Comparison of ENCODE assay signal across 9 mouse cellular contexts in the genomic region with DNA sequence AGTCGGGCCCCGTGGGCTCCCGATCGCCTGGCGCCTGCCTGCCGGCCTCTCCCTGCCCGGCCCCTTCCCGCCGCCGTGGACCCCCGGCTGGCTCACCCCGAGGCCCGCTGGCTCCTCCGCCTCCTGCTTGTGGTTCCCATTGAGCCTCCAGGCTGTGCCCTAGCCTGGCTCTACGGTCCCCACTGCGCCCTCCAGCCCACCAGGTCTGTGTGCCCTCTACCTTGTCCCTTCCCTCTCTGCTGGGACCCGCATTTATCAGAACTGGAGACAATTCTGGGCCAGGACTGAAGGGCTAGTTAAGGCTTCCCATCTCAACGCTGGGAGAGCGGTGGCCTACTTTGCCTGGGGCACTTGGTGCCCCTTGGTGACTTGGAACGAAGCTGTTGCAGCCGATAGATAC. TPM values are rescaled to one million over a fixed set of nuclear protein-coding genes. Genes with fewer than 3 reads are reported as not detected.
DNase-seq lines count a peak whose midpoint lies in the region; ATAC-seq and TF ChIP-seq lines count a peak whose summit lies in the region.
"Had no signal": no experiment of that assay in that cellular context is flagged by ENCODE, and none has a peak within 500 bp of the region (broad histone marks: within the 10 kb centered on the region; RNA-seq: fewer than 3 reads in every experiment).

No protein-coding gene starts in this region.

- H3K4me1 ChIP-seq in lung, embryonic 14.5 days (ENCODE audit: insufficient read depth): no peaks in the 10 kb centered on the region; the same call in 1 of the 2 replicates
- no peaks in the 10 kb centered on the region; the same call in 1 of the 2 replicates for H3K4me1 ChIP-seq in forebrain, embryonic 14.5 days (ENCODE audit: control insufficient read depth, insufficient read depth, low read length)
- 0 out of 2 replicates have a peak, but pooled peaks cover 5% of the 10 kb centered on the region for H3K4me1 ChIP-seq in liver, embryonic 12.5 days
- peaks cover 14% of the 10 kb centered on the region for H3K4me1 ChIP-seq in stomach, embryonic 14.5 days (ENCODE audit: control insufficient read depth, insufficient read depth, low read length)

- H3K27ac ChIP-seq in lung, embryonic 14.5 days (ENCODE audit: low read depth): no peak overlapping the region
- H3K27ac ChIP-seq in forebrain, embryonic 14.5 days (ENCODE audit: low read depth, low read length): peak overlapping the region; percentile 98
- H3K27ac ChIP-seq in liver, embryonic 12.5 days: no peak overlapping the region
- no peak overlapping the region for H3K27ac ChIP-seq in stomach, embryonic 14.5 days (ENCODE audit: low read length)

- DNase-seq in lung, embryonic 14.5 days: no peak
- DNase-seq in lung, postnatal 25 days (ENCODE audit: low spot score): no peak
- DNase-seq in forebrain, embryonic 14.5 days (ENCODE audit: low spot score): no peak
- no peak for DNase-seq in left cerebral cortex, postnatal 36 days (ENCODE audit: low spot score in 2 of 2)
- DNase-seq in cerebellum, postnatal 25 days: no peak
- DNase-seq in cerebellum, adult 8-10 months: no peak

- H3K27me3 ChIP-seq in lung, embryonic 14.5 days (ENCODE audit: insufficient read depth, low read length): peaks cover 94% of the 10 kb centered on the region
- H3K27me3 ChIP-seq in forebrain, embryonic 14.5 days (replicated peaks; ENCODE audit: control insufficient read depth, insufficient read depth, low read length): peaks cover 42% of the 10 kb centered on the region
- peaks cover 95% of the 10 kb centered on the region for H3K27me3 ChIP-seq in liver, embryonic 12.5 days (replicated peaks)
- peaks cover 69% of the 10 kb centered on the region for H3K27me3 ChIP-seq in stomach, embryonic 14.5 days (ENCODE audit: control insufficient read depth, insufficient read depth, low read length)

- ATAC-seq in lung, embryonic 14.5 days (ENCODE audit: insufficient read depth): no peak; the same call in 1 of the 2 replicates
- peak; percentile 6 for ATAC-seq in forebrain, embryonic 14.5 days
- no peak for ATAC-seq in liver, embryonic 12.5 days
- peak; percentile 20; the same call in 1 of the 2 replicates for ATAC-seq in stomach, embryonic 14.5 days (ENCODE audit: insufficient number of reproducible peaks, insufficient read depth, low FRiP score, low read depth)

- TF ChIP-seq CTCF in lung, embryonic 14.5 days (IDR thresholded peaks at IDR 0.05; ENCODE audit: low read depth): no peak

- peak overlapping the region; percentile 37 for H3K4me3 ChIP-seq in lung, embryonic 14.5 days (ENCODE audit: low read depth, low read length)
- H3K4me3 ChIP-seq in forebrain, embryonic 14.5 days (ENCODE audit: low read depth, low read length): peak overlapping the region; percentile 50
- H3K4me3 ChIP-seq in liver, embryonic 12.5 days: peak overlapping the region; percentile 40
- peak overlapping the region; percentile 32 for H3K4me3 ChIP-seq in stomach, embryonic 14.5 days (ENCODE audit: low read depth, low read length)

- intact Hi-C loops in left cerebral cortex, postnatal 36 days (cut with DNase I): loop anchor here (2.0 to 5.0 kb wide), 2 partner anchors 15 to 287 kb away; a partner anchor contains a TSS

- peak overlapping the region; percentile 69 for H3K4me2 ChIP-seq in lung, embryonic 14.5 days
- H3K4me2 ChIP-seq in forebrain, embryonic 14.5 days (ENCODE audit: low read length): peak overlapping the region; percentile 65
- peak overlapping the region; percentile 64 for H3K4me2 ChIP-seq in liver, embryonic 12.5 days
- peak overlapping the region; percentile 51 for H3K4me2 ChIP-seq in stomach, embryonic 14.5 days (replicated peaks; ENCODE audit: low read depth, low read length)

- H3K9ac ChIP-seq in lung, embryonic 14.5 days: no peak overlapping the region
- peak overlapping the region; percentile 86 for H3K9ac ChIP-seq in forebrain, embryonic 14.5 days (ENCODE audit: low read length)
- no peak overlapping the region for H3K9ac ChIP-seq in liver, embryonic 12.5 days
- H3K9ac ChIP-seq in stomach, embryonic 14.5 days (replicated peaks; ENCODE audit: low read depth, low read length): 0 out of 2 replicates have a peak overlapping the region, but pooled peaks have one; percentile 3

- H3K36me3 ChIP-seq in lung, embryonic 14.5 days (ENCODE audit: insufficient read depth): no peaks in the 10 kb centered on the region
- H3K36me3 ChIP-seq in forebrain, embryonic 14.5 days (ENCODE audit: control insufficient read depth, insufficient read depth, low read length): no peaks in the 10 kb centered on the region
- H3K36me3 ChIP-seq in liver, embryonic 12.5 days: no peaks in the 10 kb centered on the region
- H3K36me3 ChIP-seq in stomach, embryonic 14.5 days (ENCODE audit: control insufficient read depth, insufficient read depth, low read length): no peaks in the 10 kb centered on the region

- WGBS in lung, embryonic 14.5 days: 1% methylated on average over 21 of the region's 21 CpGs
- 0% methylated on average over 21 of the region's 21 CpGs for WGBS in forebrain, embryonic 14.5 days
- 2% methylated on average over 15 of the region's 21 CpGs for WGBS in liver, embryonic 12.5 days (ENCODE audit: insufficient replicate concordance)
- WGBS in stomach, embryonic 14.5 days: 2% methylated on average over 19 of the region's 21 CpGs

- H3K9me3 ChIP-seq in lung, embryonic 14.5 days (ENCODE audit: low read depth, low read length): no peaks in the 10 kb centered on the region
- H3K9me3 ChIP-seq in forebrain, embryonic 14.5 days (replicated peaks; ENCODE audit: control insufficient read depth, low read length): no peaks in the 10 kb centered on the region
- H3K9me3 ChIP-seq in liver, embryonic 12.5 days (replicated peaks): no peaks in the 10 kb centered on the region
- no peaks in the 10 kb centered on the region for H3K9me3 ChIP-seq in stomach, embryonic 14.5 days (ENCODE audit: control insufficient read depth, low read depth, low read length)

RNA-seq across cellular contexts. Expression of a gene that starts 0.8 kb away (rescaled TPM):
- not detected in 2 replicates for polyA plus RNA-seq in lung, embryonic 14.5 days (2014; fragmentation: Nextera tagmentation; extraction: Ambion mirVana)
- 4.4 and 5.8 TPM in 2 replicates for polyA plus RNA-seq in forebrain, embryonic 14.5 days (2014; fragmentation: Nextera tagmentation; extraction: Ambion mirVana)
- polyA plus RNA-seq in liver, embryonic 12.5 days (2016; fragmentation: Nextera tagmentation; extraction: Ambion mirVana): not detected in 2 replicates
- polyA plus RNA-seq in stomach, embryonic 14.5 days (2014; fragmentation: Nextera tagmentation; extraction: Ambion mirVana): 0.15 and 0.42 TPM in 2 replicates
- total RNA-seq in left cerebral cortex, postnatal 36 days (2021): 10 to 100 TPM; 10.5 to 15.6 TPM
- total RNA-seq: monocyte, adult 5-6 weeks had no signal

RNA-seq across cellular contexts. Expression of a gene that starts 17.9 kb away (rescaled TPM):
- 0.14 and 0.29 TPM in 2 replicates for polyA plus RNA-seq in lung, embryonic 14.5 days (2014; fragmentation: Nextera tagmentation; extraction: Ambion mirVana)
- 55.7 and 77.2 TPM in 2 replicates for polyA plus RNA-seq in forebrain, embryonic 14.5 days (2014; fragmentation: Nextera tagmentation; extraction: Ambion mirVana)
- polyA plus RNA-seq in liver, embryonic 12.5 days (2016; fragmentation: Nextera tagmentation; extraction: Ambion mirVana): 0.12 TPM in 1 of 2 replicates, not detected in the other
- polyA plus RNA-seq in stomach, embryonic 14.5 days (2014; fragmentation: Nextera tagmentation; extraction: Ambion mirVana): 6.6 and 6.7 TPM in 2 replicates
- total RNA-seq in left cerebral cortex, postnatal 36 days (2021): 1 to 10 TPM; 7.4 to 9.6 TPM
- total RNA-seq: monocyte, adult 5-6 weeks had no signal

Comparison
In these comparisons a context has a peak if more than half of its experiments do, and no peak if none do; other contexts are left out.
1. ATAC-seq: peak in forebrain, embryonic 14.5 days (single experiment) and stomach, embryonic 14.5 days (single experiment); none in lung, embryonic 14.5 days (single experiment) and liver, embryonic 12.5 days (single experiment).
2. H3K9ac ChIP-seq: peak in forebrain, embryonic 14.5 days (single experiment) and stomach, embryonic 14.5 days (single experiment); none in lung, embryonic 14.5 days (single experiment) and liver, embryonic 12.5 days (single experiment).
3. Peak in every context shown above with its lines, with median percentiles within 50 percentile points of each other: H3K4me2 ChIP-seq and H3K4me3 ChIP-seq.